8 mouse cellular contexts compared by ENCODE assay signal in genomic region chr1:34842887-34843618, GRCm38 (mm10). TPM values are rescaled to one million over a fixed set of nuclear protein-coding genes. Genes with fewer than 3 reads are reported as not detected.
DNase-seq lines count a peak whose midpoint lies in the region; ATAC-seq lines count a peak whose summit lies in the region.

TSS of gene Fam168b (minus strand) at chr1:34843065.

- ATAC-seq in common myeloid progenitor, adult 5-6 weeks (replicated peaks; ENCODE audit: low read depth, poor library complexity, severe bottlenecking): peak; percentile 57

- no peaks in the 10 kb centered on the region for H3K9me3 ChIP-seq in megakaryocyte, embryonic 14.5 days

- DNase-seq in ZHBTc4 (ENCODE audit: low read depth, low spot score): peak; percentile 94
- DNase-seq in gastrocnemius, adult 8-10 months (ENCODE audit: low spot score in 2 of 2): peak; percentile 74 to 80
- DNase-seq in hindlimb bud, embryonic 11.5 days (ENCODE audit: extremely low spot score, low read depth, low spot score): peak; percentile 39
- peak; percentile 73 to 75 for DNase-seq in left cerebral cortex, adult 8-10 months (ENCODE audit: low spot score in 2 of 2)
- peak; percentile 93 for DNase-seq in right cerebral cortex, postnatal 10 days (ENCODE audit: low spot score in 2 of 2)
- peak; percentile 84 for DNase-seq in urinary bladder, postnatal 25 days (ENCODE audit: low spot score)

- peaks cover 65% of the 10 kb centered on the region for H3K4me1 ChIP-seq in megakaryocyte, embryonic 14.5 days

- H3K36me3 ChIP-seq in megakaryocyte, embryonic 14.5 days (replicated peaks; ENCODE audit: low read length): peaks cover 2% of the 10 kb centered on the region

- H3K27me3 ChIP-seq in megakaryocyte, embryonic 14.5 days (replicated peaks): no peaks in the 10 kb centered on the region

- H3K4me3 ChIP-seq in megakaryocyte, embryonic 14.5 days (replicated peaks): peak within 1 kb of the TSS; percentile 95

RNA-seq across cellular contexts. Expression of gene Fam168b, which starts in this region (rescaled TPM):
- total RNA-seq in common myeloid progenitor, adult 5-6 weeks (2017): 63.0 and 63.7 TPM in 2 replicates
- total RNA-seq in gastrocnemius, adult 8-10 months (2022): 10 to 100 TPM; 18.7 to 27.5 (median 21.0) TPM
- 100 to 1,000 TPM; 214 to 227 (median 221) TPM for total RNA-seq in left cerebral cortex, adult 8-10 months (2022)
- polyA plus RNA-seq in megakaryocyte, embryonic 14.5 days (2012; ENCODE audit: insufficient read depth, low replicate concordance): 43.9 and 103 TPM in 2 replicates

Comparison
In these comparisons a context has a peak if more than half of its experiments do, and no peak if none do; other contexts are left out.
1. Peak in every context shown above with its lines: DNase-seq, ATAC-seq and H3K4me3 ChIP-seq.
2. DNase-seq: peak in every context shown above with its lines; median percentile 94 in ZHBTc4; 93 in right cerebral cortex, postnatal 10 days; 84 in urinary bladder, postnatal 25 days; 77 in gastrocnemius, adult 8-10 months; 74 in left cerebral cortex, adult 8-10 months; 39 in hindlimb bud, embryonic 11.5 days.